Mouse (Mus musculus): ENCODE results near the gene Magi1. TPM values are rescaled to one million over a fixed set of nuclear protein-coding genes. Genes with fewer than 3 reads are reported as not detected.
A peak's percentile ranks its signal among the peaks of the same experiment; 100 is the strongest.

Magi1 gene
- total and polyA plus RNA-seq, 2 experiments from 2014 or later = 27.6 to 45.4 TPM

- Histone ChIP-seq H3K4me1 (ENCODE audit: insufficient read depth, low read length) (no peaks in the 10 kb centered on the region), H3K27me3 (ENCODE audit: insufficient read depth, low read length) (no peaks in the 10 kb centered on the region), H3K36me3 (ENCODE audit: insufficient read depth, low read length) (no peaks in the 10 kb centered on the region), H3K4me2 (ENCODE audit: low read depth, low read length, poor library complexity, severe bottlenecking) (no peak overlapping the region), H3K27ac (ENCODE audit: low read depth, low read length) (no peak overlapping the region), H3K4me3 (ENCODE audit: low read depth, low read length) (no peak overlapping the region), H3K9ac (replicated peaks; ENCODE audit: low read length, poor library complexity, severe bottlenecking) (no peak overlapping the region), H3K9me3 (ENCODE audit: low read length) (no peaks in the 10 kb centered on the region)
- no peak for DNase-seq (ENCODE audit: low spot score)
- ATAC-seq (ENCODE audit: low FRiP score) = no peak
- TF ChIP-seq CTCF (IDR thresholded peaks at IDR 0.05) = no peak
- WGBS = 85% methylated on average over 5 of the region's 5 CpGs
Observed at GRCm38 (mm10) chr6:94022437-94022836, 261.3 kb downstream of the Magi1 start.

DNA sequence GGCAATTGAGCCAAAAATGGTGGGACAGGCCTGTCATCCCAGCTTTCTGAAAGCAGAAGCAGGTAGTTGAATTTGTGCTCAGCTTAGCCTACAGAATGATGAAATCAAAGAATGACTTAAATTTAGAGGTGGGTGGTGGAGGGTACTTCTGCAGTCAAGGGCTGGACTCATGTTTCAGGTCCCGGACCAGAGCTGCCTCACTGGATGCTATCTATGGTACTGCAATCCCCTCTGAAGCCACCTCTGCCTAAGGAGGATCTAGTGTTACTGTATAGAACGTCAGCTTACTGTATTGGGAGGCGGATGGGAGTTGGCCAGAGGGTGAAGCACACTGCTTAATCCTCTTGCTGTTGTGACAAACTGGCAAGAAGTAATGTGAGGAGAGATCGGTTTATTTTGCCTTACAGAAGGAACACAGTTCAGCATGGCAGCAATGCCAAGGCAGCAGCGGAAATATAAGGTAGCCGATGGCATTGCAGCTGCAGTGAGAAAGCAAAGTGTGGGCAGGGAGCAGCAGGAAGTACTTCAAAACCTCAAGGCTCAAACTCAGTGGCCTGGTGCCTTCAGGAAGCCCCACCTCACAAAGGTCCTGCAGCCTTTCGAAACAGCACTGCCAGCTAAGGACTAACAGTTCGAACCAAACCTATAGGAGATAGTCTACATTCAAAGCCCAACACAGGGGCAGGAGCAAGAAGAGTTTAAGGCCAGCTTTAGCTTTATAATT is 262.3 kb downstream of the Magi1 start:
- no peaks in the 10 kb centered on the region for H3K27me3 ChIP-seq (ENCODE audit: insufficient read depth, low read length)
- 75% methylated on average over 8 of the region's 8 CpGs for WGBS
- H3K36me3 ChIP-seq (ENCODE audit: insufficient read depth, low read length) = no peaks in the 10 kb centered on the region
- ATAC-seq (ENCODE audit: low FRiP score) = no peak
- no peak overlapping the region for H3K4me2 ChIP-seq (ENCODE audit: low read depth, low read length, poor library complexity, severe bottlenecking)
- no peak for TF ChIP-seq CTCF (IDR thresholded peaks at IDR 0.05)
- H3K9me3 ChIP-seq (ENCODE audit: low read length) = no peaks in the 10 kb centered on the region
- H3K27ac ChIP-seq (ENCODE audit: low read depth, low read length) = no peak overlapping the region
- no peak overlapping the region for H3K4me3 ChIP-seq (ENCODE audit: low read depth, low read length)
- no peak for DNase-seq (ENCODE audit: low spot score)
- H3K4me1 ChIP-seq (ENCODE audit: insufficient read depth, low read length) = no peaks in the 10 kb centered on the region
- H3K9ac ChIP-seq (replicated peaks; ENCODE audit: low read length, poor library complexity, severe bottlenecking) = no peak overlapping the region

DNA sequence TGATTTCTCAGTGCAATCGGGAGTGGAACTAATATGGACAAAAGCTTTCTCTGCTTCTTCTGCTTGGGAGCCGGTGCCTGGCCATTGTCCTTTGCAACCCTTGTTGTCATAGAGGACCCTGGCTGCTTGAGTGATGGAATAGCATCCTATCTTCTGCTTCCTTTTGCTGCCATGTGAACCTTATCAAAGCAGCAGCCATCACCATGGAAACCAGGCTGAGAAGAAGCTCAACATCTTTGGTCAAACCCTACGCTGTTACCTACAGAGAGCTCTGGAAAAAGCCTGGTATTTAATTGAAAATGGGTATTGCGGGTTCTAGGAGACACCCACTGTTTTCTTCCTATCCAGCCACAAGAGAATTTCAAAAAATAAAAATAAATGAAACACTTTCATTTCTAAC is 263.2 kb downstream of the Magi1 start:
- H3K4me3 ChIP-seq (ENCODE audit: low read depth, low read length) = no peak overlapping the region
- no peak overlapping the region for H3K4me2 ChIP-seq (ENCODE audit: low read depth, low read length, poor library complexity, severe bottlenecking)
- H3K9ac ChIP-seq (replicated peaks; ENCODE audit: low read length, poor library complexity, severe bottlenecking) = no peak overlapping the region
- ATAC-seq (ENCODE audit: low FRiP score) (0 out of 2 replicates have a peak, but pooled peaks have one; percentile 34), DNase-seq (ENCODE audit: low spot score) (peak; percentile 62)
- H3K4me1 ChIP-seq (ENCODE audit: insufficient read depth, low read length) = no peaks in the 10 kb centered on the region
- H3K27ac ChIP-seq (ENCODE audit: low read depth, low read length) = no peak overlapping the region
- TF ChIP-seq CTCF (IDR thresholded peaks at IDR 0.05) = no peak
- no peaks in the 10 kb centered on the region for H3K27me3 ChIP-seq (ENCODE audit: insufficient read depth, low read length)
- H3K9me3 ChIP-seq (ENCODE audit: low read length) = no peaks in the 10 kb centered on the region
- WGBS = 35% methylated on average over 4 of the region's 4 CpGs
- no peaks in the 10 kb centered on the region for H3K36me3 ChIP-seq (ENCODE audit: insufficient read depth, low read length)

DNA sequence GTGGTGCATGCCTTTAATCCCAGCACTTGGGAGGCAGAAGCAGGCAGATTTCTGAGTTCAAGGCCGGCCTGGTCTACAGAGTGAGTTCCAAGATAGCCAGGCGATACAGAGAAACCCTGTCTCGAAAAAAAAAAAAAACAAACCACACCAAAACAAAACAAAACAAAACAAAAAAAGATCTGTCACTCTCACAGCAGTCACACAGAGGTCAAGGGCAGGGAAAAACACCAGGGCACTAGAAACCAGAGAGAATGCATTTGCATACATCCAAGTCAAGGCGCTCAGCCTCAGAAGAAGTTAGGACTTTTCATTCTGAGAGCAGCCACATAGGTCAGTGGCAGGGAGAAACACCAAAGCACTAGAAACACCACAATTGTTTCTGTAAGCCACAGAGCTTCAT is 263.8 kb downstream of the Magi1 start:
- Histone ChIP-seq H3K9me3 (ENCODE audit: low read length) (no peaks in the 10 kb centered on the region), H3K9ac (replicated peaks; ENCODE audit: low read length, poor library complexity, severe bottlenecking) (no peak overlapping the region), H3K27me3 (ENCODE audit: insufficient read depth, low read length) (no peaks in the 10 kb centered on the region), H3K4me2 (ENCODE audit: low read depth, low read length, poor library complexity, severe bottlenecking) (no peak overlapping the region), H3K4me1 (ENCODE audit: insufficient read depth, low read length) (no peaks in the 10 kb centered on the region), H3K4me3 (ENCODE audit: low read depth, low read length) (no peak overlapping the region), H3K27ac (ENCODE audit: low read depth, low read length) (no peak overlapping the region), H3K36me3 (ENCODE audit: insufficient read depth, low read length) (no peaks in the 10 kb centered on the region)
- WGBS = 93% methylated on average over 4 of the region's 4 CpGs
- no peak for TF ChIP-seq CTCF (IDR thresholded peaks at IDR 0.05)
- no peak for DNase-seq (ENCODE audit: low spot score)
- no peak for ATAC-seq (ENCODE audit: low FRiP score)

- ATAC-seq (ENCODE audit: low FRiP score) (no peak), DNase-seq (ENCODE audit: low spot score) (no peak)
- TF ChIP-seq CTCF (IDR thresholded peaks at IDR 0.05) = no peak
- Histone ChIP-seq H3K36me3 (ENCODE audit: insufficient read depth, low read length) (no peaks in the 10 kb centered on the region), H3K27me3 (ENCODE audit: insufficient read depth, low read length) (no peaks in the 10 kb centered on the region), H3K4me2 (ENCODE audit: low read depth, low read length, poor library complexity, severe bottlenecking) (no peak overlapping the region), H3K9ac (replicated peaks; ENCODE audit: low read length, poor library complexity, severe bottlenecking) (no peak overlapping the region), H3K4me3 (ENCODE audit: low read depth, low read length) (no peak overlapping the region), H3K27ac (ENCODE audit: low read depth, low read length) (no peak overlapping the region), H3K4me1 (ENCODE audit: insufficient read depth, low read length) (peaks cover 3% of the 10 kb centered on the region; the same call in 1 of the 2 replicates), H3K9me3 (ENCODE audit: low read length) (no peaks in the 10 kb centered on the region)
- WGBS = 83% methylated on average over 2 of the region's 2 CpGs
Observed at GRCm38 (mm10) chr6:94013761-94014160, 270.0 kb downstream of the Magi1 start.

GRCm38 (mm10) chr6:94011947-94012346 is 271.8 kb downstream of the Magi1 start:
- WGBS = 43% methylated on average over 5 of the region's 5 CpGs
- H3K36me3 ChIP-seq (ENCODE audit: insufficient read depth, low read length) = no peaks in the 10 kb centered on the region
- H3K27me3 ChIP-seq (ENCODE audit: insufficient read depth, low read length) = no peaks in the 10 kb centered on the region
- DNase-seq (ENCODE audit: low spot score) (no peak), ATAC-seq (ENCODE audit: low FRiP score) (no peak)
- H3K27ac ChIP-seq (ENCODE audit: low read depth, low read length) = no peak overlapping the region
- H3K4me3 ChIP-seq (ENCODE audit: low read depth, low read length) = no peak overlapping the region
- H3K4me1 ChIP-seq (ENCODE audit: insufficient read depth, low read length) = peaks cover 8% of the 10 kb centered on the region; the same call in 1 of the 2 replicates
- H3K9ac ChIP-seq (replicated peaks; ENCODE audit: low read length, poor library complexity, severe bottlenecking) = no peak overlapping the region
- H3K9me3 ChIP-seq (ENCODE audit: low read length) = no peaks in the 10 kb centered on the region
- H3K4me2 ChIP-seq (ENCODE audit: low read depth, low read length, poor library complexity, severe bottlenecking) = no peak overlapping the region
- no peak for TF ChIP-seq CTCF (IDR thresholded peaks at IDR 0.05)

Data from midbrain, postnatal 0 days (tissue).